Mouse (Mus musculus) right cerebral cortex, postnatal 14 days (tissue): ENCODE data around the gene Klf3.
A peak's percentile ranks its signal among the peaks of the same experiment; 100 is the strongest.

Experiments used
- DNase-seq: peaks from one replicate; pipeline ENCODE4 v3.0.0; 2022

Gene Klf3

GRCm38 (mm10) chr5:64802795-64803719, at the start of gene Klf3:
Gene Klf3, plus strand, starts transcription at chr5:64803388.
- peak; percentile 73 for DNase-seq

- DNase-seq, result no peak
Measured at GRCm38 (mm10) chr5:64762295-64762694, 40.9 kb upstream of the Klf3 start.

DNA sequence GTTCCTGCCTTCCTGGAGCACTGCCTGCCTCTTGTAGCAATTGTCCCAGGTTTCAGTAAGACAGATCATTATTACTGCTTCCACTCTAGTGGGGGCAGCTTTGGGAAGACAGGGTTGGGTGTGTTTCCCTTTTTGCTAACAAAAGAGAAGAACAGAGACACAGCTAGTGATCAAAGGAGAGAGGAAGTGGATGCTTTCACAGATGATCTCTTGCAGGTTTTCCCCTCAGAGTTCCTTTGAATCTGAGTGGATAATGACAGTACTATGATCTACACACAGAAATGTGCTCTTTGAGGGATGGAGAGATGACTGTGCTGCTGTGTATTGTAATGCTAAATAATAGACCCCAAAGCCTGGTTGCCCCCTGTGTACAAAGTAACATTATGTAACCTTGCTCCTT, 38.7 kb upstream of the Klf3 start:
- DNase-seq, result no peak

- DNase-seq, result no peak
Measured at GRCm38 (mm10) chr5:64765765-64766164, 37.4 kb upstream of the Klf3 start.

- no peak for DNase-seq
Measured at GRCm38 (mm10) chr5:64766626-64767025, 36.6 kb upstream of the Klf3 start.

DNA sequence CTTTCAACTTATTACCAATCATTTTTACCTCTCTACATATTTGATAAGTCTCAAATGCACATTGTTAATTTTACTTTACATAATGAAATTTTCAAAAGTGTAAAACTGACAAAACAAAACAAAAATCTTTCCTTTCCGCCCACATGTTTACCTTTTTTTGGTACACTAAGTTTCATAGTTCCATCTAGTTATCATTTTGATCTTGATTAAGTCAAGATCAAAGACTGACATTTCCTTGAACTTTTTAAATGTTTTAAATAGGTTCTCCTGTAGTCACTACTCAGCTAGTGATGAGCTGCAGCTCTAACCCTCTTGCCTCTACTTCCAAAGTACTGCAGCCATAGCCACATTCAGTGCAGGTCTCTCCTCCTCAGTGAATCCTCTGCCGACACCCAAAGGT, 31.6 kb upstream of the Klf3 start:
- no peak for DNase-seq

DNA sequence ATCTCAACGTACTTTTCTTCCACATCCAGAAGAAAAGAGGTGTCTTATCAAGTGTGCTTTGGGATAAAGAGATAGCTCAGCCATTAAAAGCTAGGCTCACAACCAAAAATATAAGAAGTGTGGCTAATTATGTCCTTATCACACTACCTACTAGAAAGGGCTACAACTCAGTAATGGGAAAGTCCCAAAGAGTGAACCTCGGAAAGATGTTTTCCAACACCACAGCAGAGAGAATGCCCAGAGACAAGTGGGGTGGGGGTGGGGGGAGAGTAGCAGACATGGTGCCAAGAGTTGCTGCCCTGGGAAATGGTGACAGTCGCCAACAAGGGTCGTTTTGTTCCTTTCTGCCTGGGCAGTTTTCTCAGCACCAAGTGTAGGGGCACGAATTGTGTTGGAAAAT, 25.0 kb upstream of the Klf3 start:
- DNase-seq, result no peak

DNA sequence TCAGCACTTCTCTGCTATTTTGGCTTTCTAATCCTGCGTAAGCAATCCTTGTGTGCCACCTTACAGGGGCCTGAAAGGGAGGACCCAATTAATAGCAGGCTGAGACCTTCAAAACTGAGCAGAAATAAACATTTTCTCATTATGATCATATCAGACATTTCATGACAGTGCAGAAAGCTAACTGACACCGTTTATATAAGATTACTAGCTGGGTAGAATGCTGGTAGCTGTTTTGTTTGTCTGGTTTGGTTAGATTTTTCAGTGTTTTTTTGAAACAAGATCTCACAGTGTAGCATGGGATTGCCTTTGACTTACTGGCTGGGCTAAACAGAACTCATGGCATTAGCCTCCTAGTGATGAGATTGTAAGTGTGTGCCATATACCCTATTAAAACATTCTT, 23.9 kb upstream of the Klf3 start:
- no peak for DNase-seq

- no peak for DNase-seq
Measured at GRCm38 (mm10) chr5:64780778-64781177, 22.4 kb upstream of the Klf3 start.

DNA sequence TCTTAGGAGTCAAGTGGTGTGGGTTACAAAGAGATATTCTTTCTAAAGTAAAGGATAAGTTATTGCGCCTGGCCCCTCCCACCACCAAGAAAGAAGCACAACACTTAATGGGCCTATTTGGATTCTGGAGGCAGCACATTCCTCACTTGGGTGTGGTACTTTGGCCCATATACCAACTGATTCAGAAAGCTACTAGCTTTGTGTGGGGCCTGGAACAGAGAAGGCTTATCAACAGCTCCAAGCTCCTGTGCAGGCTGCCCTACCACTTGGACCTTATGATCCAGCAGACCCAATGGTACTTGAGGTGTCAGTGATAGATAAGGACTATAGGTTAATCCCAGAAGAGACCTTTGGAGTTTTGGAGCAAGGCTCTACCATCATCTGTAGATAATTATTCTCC, 15.0 kb upstream of the Klf3 start:
- DNase-seq, result no peak

- DNase-seq, result no peak
Measured at GRCm38 (mm10) chr5:64798209-64798608, 5.0 kb upstream of the Klf3 start.

DNA sequence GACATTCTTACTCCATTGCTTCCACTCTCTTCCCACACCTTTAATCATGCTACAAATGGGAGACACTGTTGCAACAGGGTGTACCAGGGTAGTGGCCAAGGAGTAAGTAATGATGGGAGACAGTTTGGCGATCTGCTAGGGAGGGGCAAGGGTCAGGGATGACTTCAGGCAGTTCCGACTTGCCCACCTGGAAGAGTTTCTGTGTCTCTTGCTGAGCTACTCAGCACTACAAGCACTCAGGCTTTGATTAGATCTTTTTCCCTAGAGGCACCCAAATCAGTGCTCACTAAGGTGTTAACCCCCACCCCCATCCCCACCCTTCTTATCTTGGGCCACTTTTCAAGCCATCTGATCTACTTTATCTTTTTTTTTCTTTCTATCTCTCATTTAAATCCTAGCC, 1.6 kb upstream of the Klf3 start:
- DNase-seq, result no peak

DNA sequence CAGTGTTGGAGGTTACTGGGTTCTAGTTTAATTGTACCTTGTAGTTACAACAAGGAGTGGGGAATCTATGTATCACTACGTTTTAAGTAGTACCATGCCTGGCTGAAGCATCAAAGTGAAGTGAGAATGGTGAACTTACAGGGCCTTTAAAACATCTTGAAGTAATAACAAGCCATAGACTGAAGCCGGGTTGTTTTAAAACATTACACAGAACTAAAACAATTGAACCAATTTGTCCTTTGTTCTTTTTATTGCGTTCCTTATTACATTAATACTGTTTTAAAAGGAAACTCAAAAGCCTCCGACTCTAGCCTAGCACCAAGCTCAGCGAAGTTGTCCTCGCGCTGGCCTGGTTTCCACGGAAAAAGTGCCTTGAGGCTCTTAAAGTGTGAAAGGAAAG, 1.0 kb upstream of the Klf3 start:
- no peak for DNase-seq

DNA sequence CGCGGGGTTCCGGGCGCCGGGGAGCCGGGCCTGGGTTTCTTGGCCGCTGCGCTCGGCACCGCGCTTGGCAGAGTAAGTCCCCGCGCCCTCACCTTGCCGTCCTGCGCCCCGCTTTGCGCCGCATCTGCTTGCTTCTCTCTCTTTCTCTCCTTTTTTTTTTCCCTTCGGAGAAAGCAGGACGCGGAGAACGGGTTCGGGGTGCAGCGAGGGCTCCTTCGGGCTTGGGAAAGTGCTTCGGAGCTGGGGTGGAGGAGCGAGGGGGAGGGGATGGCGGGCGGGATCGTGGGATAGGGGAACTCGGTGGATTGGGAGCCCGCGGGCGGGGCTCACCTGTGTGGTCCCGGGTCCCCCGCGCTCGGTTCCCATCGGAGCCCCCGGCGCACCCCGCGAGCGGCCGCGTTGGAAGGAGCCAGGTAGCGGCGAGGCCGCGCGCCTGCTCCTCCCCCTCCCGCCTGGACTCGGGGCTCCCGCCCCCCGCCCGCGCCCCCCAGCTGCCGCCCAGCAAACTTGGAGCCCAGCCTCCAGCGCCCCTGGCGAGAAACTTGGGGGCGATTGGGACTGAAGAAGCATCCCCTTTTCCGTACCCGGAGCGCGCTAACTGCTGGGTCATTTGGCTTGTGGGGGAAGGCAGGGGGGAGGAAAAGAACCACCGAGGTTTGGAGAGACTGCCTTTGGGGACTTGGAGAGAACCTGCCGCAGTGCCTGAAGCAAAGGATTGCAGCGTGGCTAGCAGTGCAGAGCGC, 703 bp downstream of the Klf3 start:
- DNase-seq, result peak; percentile 49

DNA sequence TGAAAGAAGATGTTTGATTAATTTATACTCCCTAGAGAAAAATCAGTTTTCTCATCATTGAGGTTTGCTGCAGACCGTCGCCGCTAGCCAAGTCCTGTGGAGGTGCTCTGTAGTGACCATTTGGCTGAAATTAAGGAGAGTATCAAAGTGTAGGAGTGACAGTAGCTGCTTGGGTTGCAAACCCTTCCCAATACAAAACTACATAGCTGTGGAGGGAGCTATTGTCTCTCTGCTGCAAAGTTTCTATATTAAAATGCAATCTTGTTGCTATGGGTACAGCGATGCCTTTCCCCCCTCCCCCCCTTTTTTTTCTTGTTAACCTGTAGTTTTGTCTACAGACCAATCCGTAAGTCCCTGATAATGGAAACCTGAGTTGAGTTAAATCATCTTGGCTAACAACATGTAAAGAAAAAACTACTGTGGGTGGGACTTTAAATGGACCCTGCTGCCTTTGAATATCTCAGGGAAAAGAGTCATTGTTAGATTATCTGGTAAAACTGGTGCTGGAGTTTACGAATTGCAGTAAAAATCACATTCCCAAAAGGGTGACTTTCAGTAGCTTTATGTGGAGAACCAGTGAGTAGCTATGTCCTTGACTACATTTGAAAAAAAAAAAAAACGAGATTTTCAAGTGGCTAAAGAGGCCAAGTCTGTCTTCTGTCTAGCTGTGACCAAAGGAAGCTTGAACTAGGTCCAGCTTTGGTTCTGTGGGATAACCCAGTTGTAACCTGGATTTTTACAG, 2.1 kb downstream of the Klf3 start:
- DNase-seq, result no peak

DNA sequence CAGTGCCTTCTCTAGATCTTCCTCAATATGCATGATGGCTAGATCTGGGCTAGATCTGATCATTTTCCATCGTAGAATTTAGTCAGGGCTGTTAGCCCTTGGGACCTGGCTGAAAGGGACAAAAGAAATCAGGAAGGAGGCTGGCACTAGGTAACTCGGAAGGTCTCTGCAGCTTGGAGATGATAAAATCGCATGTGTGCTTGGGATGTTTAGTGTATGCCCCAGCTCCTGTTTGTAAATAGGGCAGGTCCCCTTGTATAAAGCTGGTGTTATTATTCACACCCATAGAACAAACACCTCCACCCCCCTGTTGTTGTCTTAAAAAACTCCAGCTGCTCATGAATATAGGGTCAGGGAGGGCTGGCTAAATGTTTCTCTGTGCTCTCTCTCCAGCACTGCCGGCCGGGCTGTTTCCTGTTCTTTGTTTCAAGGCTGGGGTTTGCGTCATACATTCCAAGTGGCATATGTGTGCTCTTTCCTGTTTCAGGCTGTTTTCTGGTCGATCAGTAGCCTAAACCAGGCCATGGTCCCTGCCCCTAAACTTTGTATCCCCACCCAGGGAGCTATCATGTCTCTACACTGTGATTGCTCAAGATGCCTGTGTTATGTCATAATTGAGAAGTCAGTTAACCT, 2.8 kb downstream of the Klf3 start:
- DNase-seq, result no peak

DNA sequence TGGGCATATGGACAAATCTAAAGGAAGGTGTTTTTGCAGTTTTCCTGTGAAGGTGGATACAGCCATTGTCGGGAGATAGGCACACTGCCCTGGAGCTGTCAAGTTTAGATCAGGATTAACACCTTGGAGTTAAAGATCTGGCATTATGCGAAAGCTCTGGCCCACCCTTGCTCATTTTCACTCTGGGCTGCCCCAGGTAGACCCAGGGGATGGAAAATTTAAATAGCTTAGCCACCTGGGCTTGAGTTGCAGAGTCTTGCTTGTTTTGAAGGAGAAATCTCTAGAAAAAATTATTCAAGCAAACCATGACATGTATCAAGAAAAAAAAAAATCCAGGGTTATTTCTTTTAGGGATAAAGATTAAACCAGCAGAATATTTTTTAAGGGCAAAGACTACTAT, 3.4 kb downstream of the Klf3 start:
- no peak for DNase-seq

GRCm38 (mm10) chr5:64807159-64807558, 4.0 kb downstream of the Klf3 start:
- DNase-seq, result no peak

DNA sequence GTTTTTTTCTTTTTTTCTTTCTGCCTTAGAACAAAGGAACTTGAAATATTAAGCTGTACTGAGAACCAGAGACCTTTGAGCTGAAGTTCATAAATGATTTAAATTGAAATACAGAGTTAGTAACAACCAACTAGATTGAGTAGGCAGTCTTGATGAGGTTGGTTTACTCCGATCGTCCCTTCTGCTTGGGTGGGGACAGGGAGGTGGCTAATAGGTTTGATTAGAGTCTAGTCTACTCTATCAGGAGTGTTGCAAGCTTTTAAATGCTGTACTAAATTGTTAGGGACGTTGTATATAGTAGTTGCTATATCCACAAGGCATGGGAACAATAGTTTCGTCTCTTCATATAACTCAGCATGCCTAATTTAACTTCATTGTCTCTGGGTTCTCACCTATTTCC, 4.4 kb downstream of the Klf3 start:
- DNase-seq, result no peak

DNA sequence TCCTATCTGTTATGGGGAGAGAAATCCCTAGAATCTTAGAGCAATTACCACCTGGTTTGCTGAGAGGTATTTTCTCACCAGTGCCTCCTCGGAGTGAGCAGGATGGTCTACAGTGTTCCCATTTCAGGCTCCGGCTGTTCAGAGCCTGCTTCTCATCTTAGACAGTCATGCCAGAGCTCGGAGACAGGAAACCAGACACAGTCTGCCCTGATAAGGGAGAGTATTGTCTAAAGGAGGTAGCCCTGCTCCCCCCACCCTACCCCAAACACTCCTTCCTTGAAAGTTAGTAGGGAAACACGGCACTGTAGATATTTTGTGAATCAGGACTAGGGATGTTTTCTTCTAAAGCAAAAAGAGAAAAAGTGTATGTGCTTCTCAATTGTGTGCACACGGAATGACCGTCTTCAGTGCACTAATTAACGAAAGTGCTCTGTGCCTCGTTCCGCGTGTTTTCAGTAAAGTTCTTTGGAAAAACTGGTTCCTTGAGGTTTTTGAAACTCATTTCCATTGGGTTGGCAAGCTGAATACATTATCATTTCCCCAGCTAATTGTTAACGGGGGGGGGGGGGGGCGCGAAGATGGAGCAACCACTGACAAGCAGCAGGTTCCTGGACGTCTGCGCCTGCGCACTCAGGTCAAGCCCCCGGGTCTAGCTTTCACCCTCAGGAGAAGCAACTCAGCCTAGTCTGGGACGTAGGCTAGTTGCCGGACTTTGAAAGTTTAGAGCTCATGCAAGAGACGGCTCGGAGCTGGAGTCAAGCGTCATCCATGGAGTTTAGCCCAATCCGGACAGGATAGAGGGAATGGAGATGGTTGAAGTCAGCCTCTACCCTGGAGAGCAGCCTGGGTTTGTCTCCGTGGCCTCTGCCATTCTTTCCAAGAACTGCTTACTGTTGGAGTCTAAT, 5.2 kb downstream of the Klf3 start:
- DNase-seq, result no peak

- no peak for DNase-seq
Measured at GRCm38 (mm10) chr5:64809257-64809656, 6.1 kb downstream of the Klf3 start.

- no peak for DNase-seq
Measured at GRCm38 (mm10) chr5:64809864-64810263, 6.7 kb downstream of the Klf3 start.
